Mouse (Mus musculus) monocyte, adult 2 months (primary cell): ENCODE results near the gene Maged1.
"Not testable (repeated sequence)": the region's sequence is repeated elsewhere in the genome, so short reads cannot be mapped to it uniquely, and the experiment has no call there.

Experiments used
- DNase-seq, 2 experiments: peaks; one replicate each; pipeline ENCODE4 v3.0.0; 2022; ENCODE audit warnings: low spot score in 2 of 2, low read depth in 1 of 2

The Maged1 gene

GRCm38 (mm10) chrX:94541918-94542355 is at the start of gene Maged1:
TSS of gene Maged1 (minus strand) at chrX:94542143.
- no peak for DNase-seq

GRCm38 (mm10) chrX:94580251-94580650 is 38.3 kb upstream of the Maged1 start:
- DNase-seq: no peak

- no peak for DNase-seq
Measured at GRCm38 (mm10) chrX:94564694-94565093, 22.8 kb upstream of the Maged1 start.

- no peak for DNase-seq
Measured at GRCm38 (mm10) chrX:94562392-94562791, 20.4 kb upstream of the Maged1 start.

- DNase-seq: no peak
Measured at GRCm38 (mm10) chrX:94548227-94548626, 6.3 kb upstream of the Maged1 start.

GRCm38 (mm10) chrX:94545941-94546340 is 4.0 kb upstream of the Maged1 start:
- DNase-seq: no peak

GRCm38 (mm10) chrX:94544923-94545322 is 3.0 kb upstream of the Maged1 start:
- DNase-seq: no peak

GRCm38 (mm10) chrX:94542536-94542935 is 593 bp upstream of the Maged1 start:
- DNase-seq: no peak

- DNase-seq: no peak
Measured at GRCm38 (mm10) chrX:94541206-94541605, 737 bp downstream of the Maged1 start.

GRCm38 (mm10) chrX:94540341-94541201 is 1.4 kb downstream of the Maged1 start:
- no peak for DNase-seq

- DNase-seq: no peak
Measured at GRCm38 (mm10) chrX:94534346-94534745, 7.6 kb downstream of the Maged1 start.

- no peak for DNase-seq
Measured at GRCm38 (mm10) chrX:94530301-94530700, 11.6 kb downstream of the Maged1 start.

- no peak for DNase-seq
Measured at GRCm38 (mm10) chrX:94522166-94522565, 19.8 kb downstream of the Maged1 start.

- no peak for DNase-seq
Measured at GRCm38 (mm10) chrX:94508442-94508819, 33.5 kb downstream of the Maged1 start.

- DNase-seq: not testable (repeated sequence)
Measured at GRCm38 (mm10) chrX:94507698-94508441, 34.1 kb downstream of the Maged1 start.

- DNase-seq: no peak
Measured at GRCm38 (mm10) chrX:94486001-94486792, 55.7 kb downstream of the Maged1 start.
